Comparison of ENCODE assay signal across 9 mouse cellular contexts in genomic region chr1:175491511-175491860, GRCm38 (mm10). TPM values are rescaled to one million over a fixed set of nuclear protein-coding genes. Genes with fewer than 3 reads are reported as not detected.
DNase-seq lines count a peak whose midpoint lies in the region; ATAC-seq and TF ChIP-seq lines count a peak whose summit lies in the region.
"Had no signal": no experiment of that assay in that cellular context is flagged by ENCODE, and none has a peak within 500 bp of the region (broad histone marks: within the 10 kb centered on the region; RNA-seq: fewer than 3 reads in every experiment).

No protein-coding gene starts in this region.

- no peak for DNase-seq in heart, adult 9 months (ENCODE audit: low spot score in 2 of 2)
- no peak for DNase-seq in adrenal gland, postnatal 4 days (ENCODE audit: low spot score in 2 of 2)
- no peak for DNase-seq in thymus, postnatal 0 days (ENCODE audit: low spot score)

- H3K36me3 ChIP-seq in heart, embryonic 14.5 days (ENCODE audit: control insufficient read depth, insufficient read depth, low read length): no peaks in the 10 kb centered on the region
- no peaks in the 10 kb centered on the region for H3K36me3 ChIP-seq in ES-Bruce4 (ENCODE audit: control insufficient read depth, insufficient read depth, low read length, poor library complexity, severe bottlenecking)
- no peaks in the 10 kb centered on the region for H3K36me3 ChIP-seq in forebrain, embryonic 15.5 days
- no peaks in the 10 kb centered on the region for H3K36me3 ChIP-seq in liver, embryonic 15.5 days (replicated peaks)
- H3K36me3 ChIP-seq: G1E had no signal

- no peaks in the 10 kb centered on the region for H3K9me3 ChIP-seq in heart, embryonic 14.5 days (ENCODE audit: control insufficient read depth, low read length)
- no peaks in the 10 kb centered on the region for H3K9me3 ChIP-seq in ES-Bruce4 (replicated peaks; ENCODE audit: control insufficient read depth, insufficient read depth, low read length, poor library complexity, severe bottlenecking)
- no peaks in the 10 kb centered on the region for H3K9me3 ChIP-seq in forebrain, embryonic 15.5 days
- no peaks in the 10 kb centered on the region for H3K9me3 ChIP-seq in liver, embryonic 15.5 days (replicated peaks)

- no peak for ATAC-seq in heart, embryonic 14.5 days (ENCODE audit: insufficient number of reproducible peaks, insufficient read depth, low FRiP score, low read depth)
- ATAC-seq in forebrain, embryonic 15.5 days (replicated peaks): peak; percentile 17; the same call in 1 of the 2 replicates
- ATAC-seq in liver, embryonic 15.5 days (ENCODE audit: insufficient read depth): no peak
- no peak for ATAC-seq in megakaryocyte-erythroid progenitor cell, adult 5-6 weeks (replicated peaks; ENCODE audit: low FRiP score, low TSS enrichment, poor library complexity, severe bottlenecking)

- H3K4me3 ChIP-seq in heart, embryonic 14.5 days (ENCODE audit: control insufficient read depth in 1 of 2, insufficient read depth in 1 of 2, low read depth in 1 of 2, low read length in 2 of 2): peak overlapping the region in 1 of 2 experiments; percentile 71; a peak in 3 of 4 replicates
- H3K4me3 ChIP-seq in ES-Bruce4 (ENCODE audit: low read depth, low read length): peak overlapping the region; percentile 58
- H3K4me3 ChIP-seq in forebrain, embryonic 15.5 days: peak overlapping the region; percentile 86
- H3K4me3 ChIP-seq in liver, embryonic 15.5 days (replicated peaks): no peak overlapping the region

- H3K27me3 ChIP-seq in heart, embryonic 14.5 days (ENCODE audit: control insufficient read depth, insufficient read depth, low read length): peaks cover 27% of the 10 kb centered on the region
- H3K27me3 ChIP-seq in ES-Bruce4 (ENCODE audit: control insufficient read depth, insufficient read depth, low read length, poor library complexity, severe bottlenecking): no peaks in the 10 kb centered on the region; the same call in 1 of the 2 replicates
- H3K27me3 ChIP-seq in forebrain, embryonic 15.5 days: no peaks in the 10 kb centered on the region
- H3K27me3 ChIP-seq in liver, embryonic 15.5 days: peaks cover 26% of the 10 kb centered on the region

- peaks cover 2 to 5% of the 10 kb centered on the region in 2 experiments; a peak in 2 of 4 replicates for H3K4me1 ChIP-seq in heart, embryonic 14.5 days (ENCODE audit: control insufficient read depth in 2 of 2, insufficient read depth in 2 of 2, low read length in 2 of 2)
- no peaks in the 10 kb centered on the region for H3K4me1 ChIP-seq in ES-Bruce4 (ENCODE audit: control insufficient read depth, insufficient read depth, low read length)
- H3K4me1 ChIP-seq in forebrain, embryonic 15.5 days: peaks cover 12% of the 10 kb centered on the region
- H3K4me1 ChIP-seq in liver, embryonic 15.5 days (replicated peaks): 0 out of 2 replicates have a peak, but pooled peaks cover 3% of the 10 kb centered on the region

- WGBS in heart, embryonic 14.5 days: 22% methylated on average over 6 of the region's 6 CpGs
- 9% methylated on average over 6 of the region's 6 CpGs for WGBS in forebrain, embryonic 15.5 days
- 15% methylated on average over 6 of the region's 6 CpGs for WGBS in liver, embryonic 15.5 days (ENCODE audit: insufficient replicate concordance)

- no peak overlapping the region for H3K27ac ChIP-seq in heart, embryonic 14.5 days (replicated peaks in 1 of 2; ENCODE audit: control insufficient read depth in 1 of 2, insufficient read depth in 1 of 2, low read depth in 2 of 2, low read length in 2 of 2)
- H3K27ac ChIP-seq in ES-Bruce4 (ENCODE audit: insufficient read depth, low read length): no peak overlapping the region
- H3K27ac ChIP-seq in forebrain, embryonic 15.5 days (replicated peaks): peak overlapping the region; percentile 83
- H3K27ac ChIP-seq in liver, embryonic 15.5 days (replicated peaks): no peak overlapping the region

- TF ChIP-seq POLR2A in ES-Bruce4 (IDR thresholded peaks at IDR 0.05; ENCODE audit: insufficient read depth, low read length): no peak

- TF ChIP-seq CTCF in ES-Bruce4 (IDR thresholded peaks at IDR 0.05; ENCODE audit: low read depth, low read length): no peak

- no peak for TF ChIP-seq EP300 in ES-Bruce4 (IDR thresholded peaks at IDR 0.05; ENCODE audit: insufficient read depth, low read depth, low read length)

- H3K9ac ChIP-seq in heart, embryonic 14.5 days (ENCODE audit: low read length): no peak overlapping the region
- no peak overlapping the region for H3K9ac ChIP-seq in ES-Bruce4 (ENCODE audit: low read depth, poor library complexity, severe bottlenecking)
- H3K9ac ChIP-seq in forebrain, embryonic 15.5 days (replicated peaks): peak overlapping the region; percentile 83
- H3K9ac ChIP-seq in liver, embryonic 15.5 days: no peak overlapping the region

- peak overlapping the region; percentile 99 for H3K4me2 ChIP-seq in heart, embryonic 14.5 days (ENCODE audit: low read length)
- H3K4me2 ChIP-seq in forebrain, embryonic 15.5 days (replicated peaks): peak overlapping the region; percentile 86
- peak overlapping the region; percentile 70; the same call in 1 of the 2 replicates for H3K4me2 ChIP-seq in liver, embryonic 15.5 days

RNA-seq across cellular contexts. Expression of gene Rgs7, which starts 0.8 kb away (rescaled TPM):
- 0.55 and 0.82 TPM in 2 replicates for polyA plus RNA-seq in heart, embryonic 14.5 days (2014; fragmentation: Nextera tagmentation; extraction: Ambion mirVana)
- polyA plus RNA-seq in ES-Bruce4 (2011; ENCODE audit: insufficient read depth, insufficient read length, low read depth, missing spikeins): not detected in 2 replicates
- polyA plus RNA-seq in forebrain, embryonic 15.5 days (2015; fragmentation: Nextera tagmentation; extraction: Ambion mirVana): 16.8 and 18.9 TPM in 2 replicates
- polyA plus RNA-seq in liver, embryonic 15.5 days (2015; fragmentation: Nextera tagmentation; extraction: Ambion mirVana): not detected in 2 replicates
- total RNA-seq in adrenal gland, postnatal 4 days (2021): 1 to 10 TPM; 6.9 to 9.2 TPM
- 0.12 TPM in 1 of 2 replicates, not detected in the other for polyA plus RNA-seq in thymus, postnatal 0 days (2015; fragmentation: Nextera tagmentation; extraction: Ambion mirVana)
- not detected in 2 replicates for total RNA-seq in megakaryocyte-erythroid progenitor cell, adult 5-6 weeks (2014; fragmentation: Nextera tagmentation)
- total RNA-seq in megakaryocyte-erythroid progenitor cell, adult 5-6 weeks (2017): not detected in 2 replicates
- polyA plus RNA-seq: G1E had no signal
